Mouse (Mus musculus): ENCODE data around the gene Lrrc4b.

DNA sequence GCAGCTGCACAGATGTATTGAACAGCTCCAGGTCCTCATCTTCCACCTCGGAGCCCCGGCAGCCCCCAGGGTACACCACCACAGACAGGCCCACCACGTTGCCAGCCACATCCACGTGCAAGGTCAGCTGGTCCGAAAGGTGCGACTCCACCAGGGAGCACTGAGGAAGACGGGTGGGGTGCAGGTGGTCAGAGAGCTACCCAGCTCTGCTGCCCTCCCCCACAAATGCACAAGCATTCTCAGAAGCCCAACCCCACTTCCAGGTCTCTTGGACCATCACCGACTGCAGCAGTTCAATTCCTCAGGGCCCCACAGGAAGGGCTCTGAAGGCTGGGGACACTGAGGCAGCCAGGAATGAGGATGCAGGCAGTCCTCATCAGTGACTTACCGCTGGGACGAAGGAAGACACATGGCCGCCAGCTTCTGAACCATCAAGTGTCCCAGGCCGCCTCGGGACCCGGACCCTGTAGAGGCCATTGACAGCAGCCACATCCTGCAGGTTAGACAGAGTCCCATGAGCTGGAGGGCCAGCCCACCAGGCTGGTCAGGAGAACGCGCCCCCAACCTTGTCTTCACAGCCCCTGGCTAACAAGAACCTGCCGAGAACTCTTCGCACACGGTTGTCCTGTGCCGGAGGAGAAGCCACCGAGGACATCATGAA is 63.5 kb downstream of the Lrrc4b start:
- no peak for TF ChIP-seq CTCF (IDR thresholded peaks at IDR 0.05; ENCODE audit: low read depth, low read length)
- no peak for TF ChIP-seq POLR2A (IDR thresholded peaks at IDR 0.05; ENCODE audit: borderline replicate concordance, low read depth, low read length)

All from bone marrow macrophage, adult 2 months (primary cell).